Mouse (Mus musculus): ENCODE measurements around the gene Iffo1.

Iffo1 gene

DNA sequence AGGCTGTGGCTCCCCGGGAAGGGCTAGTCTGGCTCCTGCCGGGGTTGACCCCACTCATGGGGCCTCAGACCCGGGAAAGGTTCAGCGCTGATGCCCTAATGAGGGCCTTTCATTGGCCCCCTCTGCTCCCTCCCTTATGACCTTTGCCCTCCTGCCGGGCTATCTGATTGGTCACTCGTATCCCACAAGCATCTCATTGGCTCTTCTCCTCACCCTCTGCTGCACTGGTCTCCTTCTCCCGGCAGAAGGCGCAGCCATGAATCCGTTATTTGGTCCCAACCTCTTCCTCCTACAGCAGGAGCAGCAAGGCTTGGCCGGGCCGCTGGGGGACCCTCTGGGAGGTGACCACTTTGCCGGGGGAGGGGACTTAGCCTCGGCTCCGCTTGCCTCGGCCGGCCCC, at the start of gene Iffo1:
Iffo1 (plus strand) TSS at position 241 of the 400 bp plus-strand sequence.
- DNase-seq (ENCODE audit: low read depth, low spot score), result peak; percentile 91

- DNase-seq (ENCODE audit: low read depth, low spot score), result peak; percentile 97
These were observed 49.4 kb upstream of the Iffo1 start, which contains the start of gene Chd4 for GRCm38 (mm10) chr6:125095391-125096278. TSS of gene Chd4 (plus strand) at chr6:125095981.

- DNase-seq (ENCODE audit: low read depth, low spot score), result no peak
These were observed 48.8 kb upstream of the Iffo1 start for GRCm38 (mm10) chr6:125096279-125096596.

DNA sequence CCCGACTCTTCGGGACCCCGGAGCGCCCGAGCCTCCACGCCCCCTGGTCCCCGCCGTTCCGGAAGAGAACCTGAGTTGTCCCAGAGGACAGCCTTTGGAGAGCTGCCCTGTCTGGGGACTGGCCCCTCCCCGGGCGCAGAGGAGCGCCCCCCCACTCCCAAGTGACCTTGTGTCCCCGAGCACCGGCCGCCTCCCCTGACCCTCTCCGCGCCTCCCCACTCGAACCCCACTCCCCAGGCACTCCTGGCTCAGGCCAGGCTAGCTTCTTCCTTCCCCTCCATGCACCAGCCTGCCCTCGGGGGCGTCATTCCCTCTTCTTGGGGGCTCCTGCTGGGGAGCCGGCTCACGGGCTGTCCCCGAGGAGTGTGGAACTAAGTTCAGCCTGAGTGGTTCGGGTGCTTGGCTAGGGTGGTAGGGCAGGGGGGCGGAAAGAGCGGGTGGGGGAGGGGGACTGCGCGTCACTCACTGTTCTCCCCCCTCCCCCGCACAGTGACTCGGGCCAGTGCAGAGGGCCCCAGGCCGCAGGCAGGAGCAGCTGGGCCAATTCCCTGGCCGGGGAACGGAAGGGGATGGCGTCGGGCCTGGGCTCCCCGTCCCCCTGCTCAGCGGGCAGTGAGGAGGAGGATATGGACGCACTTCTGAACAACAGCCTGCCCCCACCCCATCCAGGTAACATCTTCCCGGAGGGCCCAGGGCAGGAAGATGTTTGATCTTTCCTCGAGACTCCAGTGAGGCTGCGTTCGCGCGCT, 48.3 kb upstream of the Iffo1 start:
- peak; percentile 76 for DNase-seq (ENCODE audit: low read depth, low spot score)

DNA sequence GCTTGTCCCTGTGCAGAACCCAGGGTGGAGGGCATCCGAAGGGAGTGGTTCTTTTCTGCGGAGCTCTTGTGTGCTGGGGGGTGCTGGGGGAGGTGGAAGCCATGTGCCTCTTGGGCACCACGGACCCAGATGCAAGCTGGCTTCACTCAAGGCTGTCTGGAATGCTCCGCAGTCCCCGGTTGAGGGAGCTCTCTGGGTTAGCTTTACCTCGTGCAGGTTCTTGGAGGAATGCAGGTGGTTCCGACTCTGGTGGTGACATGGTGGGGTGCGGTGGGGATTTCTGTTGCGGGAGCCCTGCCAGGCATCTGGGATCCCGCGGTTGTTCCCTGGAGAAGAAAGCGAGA, 47.7 kb upstream of the Iffo1 start:
- DNase-seq (ENCODE audit: low read depth, low spot score), result no peak

DNA sequence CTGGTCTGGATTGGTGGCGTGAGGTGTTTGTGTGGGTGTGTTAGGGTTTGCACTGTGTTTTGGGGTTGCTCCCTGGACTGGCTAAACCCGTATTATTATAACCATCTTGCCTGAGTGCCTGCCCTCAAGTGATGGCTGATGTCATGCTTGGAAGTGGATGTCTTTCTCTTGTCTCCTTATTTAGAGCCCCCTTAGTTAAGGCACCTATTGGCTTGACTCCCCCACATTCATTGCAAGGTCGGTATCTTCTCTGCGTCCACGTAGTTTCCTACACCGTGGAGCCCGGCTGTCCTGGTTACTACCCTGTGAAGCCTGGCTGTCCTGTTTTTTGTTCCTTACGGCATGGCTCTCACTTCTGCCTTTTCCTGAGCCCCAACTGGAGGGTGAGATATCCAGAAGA, 47.1 kb upstream of the Iffo1 start:
- no peak for DNase-seq (ENCODE audit: low read depth, low spot score)

DNA sequence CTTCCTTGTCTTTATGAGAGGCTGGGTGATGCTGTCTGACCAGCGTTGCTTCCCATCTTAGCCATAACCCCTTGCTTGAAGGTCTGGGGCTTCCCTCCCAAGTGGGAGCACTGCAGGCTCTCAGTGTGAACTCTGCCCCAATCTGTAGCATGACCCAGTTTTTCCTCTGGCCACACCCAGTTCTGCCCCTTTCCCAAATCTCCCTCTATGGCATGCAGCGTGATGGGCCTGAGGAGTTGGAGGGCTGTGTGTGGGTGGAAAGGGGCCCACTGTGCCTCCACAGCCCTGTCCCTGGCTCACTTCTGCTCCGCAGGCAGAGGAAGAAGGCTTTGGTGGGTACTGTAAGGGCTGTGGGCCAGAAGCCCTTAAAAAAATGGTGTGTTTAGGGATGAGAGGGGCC, 46.5 kb upstream of the Iffo1 start:
- DNase-seq (ENCODE audit: low read depth, low spot score), result no peak

- DNase-seq (ENCODE audit: low read depth, low spot score), result no peak
These were observed 45.5 kb upstream of the Iffo1 start for GRCm38 (mm10) chr6:125099421-125099971.

DNA sequence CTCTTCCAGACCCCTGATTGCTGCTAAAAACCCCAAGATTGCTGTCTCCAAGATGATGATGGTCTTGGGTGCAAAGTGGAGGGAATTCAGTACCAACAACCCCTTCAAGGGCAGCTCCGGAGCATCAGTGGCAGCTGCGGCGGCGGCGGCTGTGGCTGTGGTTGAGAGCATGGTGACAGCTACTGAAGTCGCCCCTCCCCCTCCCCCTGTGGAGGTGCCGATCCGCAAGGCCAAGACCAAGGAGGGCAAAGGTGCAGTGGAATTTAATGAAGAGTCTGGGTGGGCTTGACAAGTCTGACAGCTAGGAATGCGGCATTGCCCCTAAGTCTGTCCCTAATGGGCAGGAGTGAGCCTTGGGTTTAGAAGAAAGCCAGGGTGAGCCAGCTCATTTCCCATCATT, 43.6 kb upstream of the Iffo1 start:
- no peak for DNase-seq (ENCODE audit: low read depth, low spot score)

- DNase-seq (ENCODE audit: low read depth, low spot score), result no peak
These were observed 40.8 kb upstream of the Iffo1 start for GRCm38 (mm10) chr6:125104223-125104622.

GRCm38 (mm10) chr6:125107705-125108104, 37.3 kb upstream of the Iffo1 start:
- peak; percentile 26 for DNase-seq (ENCODE audit: low read depth, low spot score)

DNA sequence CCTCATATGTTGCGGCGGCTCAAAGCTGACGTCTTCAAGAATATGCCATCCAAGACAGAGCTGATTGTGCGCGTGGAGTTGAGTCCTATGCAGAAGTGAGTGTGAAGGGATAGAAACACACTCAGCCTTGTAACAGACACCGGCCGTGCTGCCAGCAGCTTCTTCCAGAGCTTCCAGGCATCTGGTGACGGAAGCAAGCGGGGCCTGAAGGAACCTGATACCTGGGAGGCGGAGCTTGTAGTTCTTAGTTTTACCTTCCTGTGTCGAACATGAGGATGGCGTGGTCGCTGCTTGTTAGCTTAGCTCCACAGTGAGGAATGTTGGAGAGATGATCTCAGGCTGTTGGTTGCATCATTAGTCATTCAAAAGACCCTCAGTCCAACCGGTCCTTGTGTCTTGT, 35.7 kb upstream of the Iffo1 start:
- no peak for DNase-seq (ENCODE audit: low read depth, low spot score)

- DNase-seq (ENCODE audit: low read depth, low spot score), result peak; percentile 54
These were observed 34.1 kb upstream of the Iffo1 start for GRCm38 (mm10) chr6:125110927-125111326.

DNA sequence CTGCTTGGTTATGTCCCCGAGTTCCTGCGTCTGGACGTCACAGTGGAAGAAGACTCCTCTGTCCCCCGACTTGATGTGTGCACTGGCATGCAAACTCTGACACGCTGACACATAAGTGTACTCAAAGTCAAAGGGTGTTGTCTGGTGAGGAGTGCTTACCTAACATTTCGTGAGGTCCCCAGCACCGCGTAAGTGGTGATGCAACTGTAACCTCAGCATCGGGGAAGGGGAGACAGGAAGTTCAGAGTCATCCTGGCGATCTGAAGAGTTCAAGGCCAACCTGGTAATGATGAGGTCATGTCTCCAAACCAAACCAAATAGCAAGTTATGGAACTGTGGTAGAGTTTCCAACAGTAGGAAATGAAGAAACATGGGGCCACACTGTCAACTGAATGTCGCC, 32.5 kb upstream of the Iffo1 start:
- no peak for DNase-seq (ENCODE audit: low read depth, low spot score)

DNA sequence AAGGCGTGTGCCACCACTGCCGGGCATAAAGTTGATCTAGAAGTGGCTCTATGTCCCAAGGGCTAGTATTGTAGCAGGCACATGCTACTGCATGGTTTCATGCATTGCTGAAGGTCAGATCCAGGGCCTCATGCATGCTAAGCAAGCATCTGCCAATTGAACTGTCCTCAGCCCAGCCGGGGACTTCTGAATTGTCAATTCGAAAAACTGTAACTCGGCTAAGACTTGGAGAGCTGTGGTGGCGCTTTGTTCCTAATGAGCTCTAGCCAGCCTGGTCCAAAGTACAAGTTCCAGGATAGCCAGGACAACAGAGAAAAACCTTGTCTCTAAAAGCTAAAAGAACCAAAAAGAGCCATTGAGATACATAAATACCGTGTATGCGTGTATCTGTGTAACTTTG, 25.7 kb upstream of the Iffo1 start:
- DNase-seq (ENCODE audit: low read depth, low spot score), result no peak

GRCm38 (mm10) chr6:125128724-125129123, 16.3 kb upstream of the Iffo1 start:
- no peak for DNase-seq (ENCODE audit: low read depth, low spot score)

- no peak for DNase-seq (ENCODE audit: low read depth, low spot score)
These were observed 15.2 kb upstream of the Iffo1 start for GRCm38 (mm10) chr6:125129710-125130402.

GRCm38 (mm10) chr6:125131302-125132156, 13.5 kb upstream of the Iffo1 start, which contains the start of gene Nop2:
TSS of gene Nop2 (plus strand) at chr6:125131909.
- DNase-seq (ENCODE audit: low read depth, low spot score), result peak; percentile 96

DNA sequence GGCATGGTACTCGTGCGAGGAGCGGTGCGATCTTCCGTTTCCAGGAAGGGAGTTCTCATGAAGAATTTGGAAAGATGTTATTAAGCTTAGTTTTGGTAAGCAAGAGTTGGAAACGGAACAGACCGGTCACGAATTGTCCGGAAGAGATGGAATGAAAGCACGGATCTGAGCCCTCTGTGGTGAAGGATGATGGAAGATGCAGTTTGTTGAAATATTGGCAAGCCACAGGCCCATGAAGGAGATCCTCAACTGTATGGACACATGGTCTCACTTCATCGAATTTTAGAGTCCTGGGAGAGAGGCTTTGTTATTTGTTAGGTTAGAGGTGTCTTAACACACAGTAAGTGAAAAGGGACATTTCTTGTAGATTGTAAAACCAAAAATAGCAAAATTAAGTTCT, 12.6 kb upstream of the Iffo1 start:
- no peak for DNase-seq (ENCODE audit: low read depth, low spot score)

GRCm38 (mm10) chr6:125137002-125137671, 7.9 kb upstream of the Iffo1 start:
- DNase-seq (ENCODE audit: low read depth, low spot score), result peak; percentile 37

DNA sequence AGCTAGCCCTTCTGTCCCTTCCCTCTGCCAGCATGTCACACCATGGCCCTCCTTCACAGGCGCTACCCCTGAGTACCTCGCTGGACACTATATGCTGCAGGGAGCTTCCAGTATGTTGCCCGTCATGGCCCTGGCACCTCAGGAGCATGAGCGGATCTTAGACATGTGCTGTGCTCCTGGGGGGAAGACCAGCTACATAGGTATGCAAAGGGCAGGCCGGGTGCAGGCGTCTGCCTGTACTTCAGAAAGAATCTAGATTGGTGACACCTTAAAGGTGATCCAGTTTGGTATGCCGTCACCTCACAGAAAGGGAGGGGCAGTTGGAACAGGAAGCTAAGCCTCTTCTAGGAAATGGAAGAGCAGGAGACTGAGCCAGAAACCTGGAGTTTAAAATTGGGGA, 5.3 kb upstream of the Iffo1 start:
- DNase-seq (ENCODE audit: low read depth, low spot score), result no peak

All from A20 (cell line).